Mouse (Mus musculus) stomach, postnatal 0 days (tissue): ENCODE measurements around the gene Ccdc155. TPM values are rescaled to one million over a fixed set of nuclear protein-coding genes. Genes with fewer than 3 reads are reported as not detected.

Experiments used
- ATAC-seq: fragments of 200-750 bp; cut with Nextera tagmentation; 2 replicates; pipeline ENCODE4 v1.8.0; 2017; ENCODE audit not compliant: low FRiP score, low TSS enrichment
- DNase-seq: peaks from one replicate; pipeline ENCODE4 v3.0.0-alpha.2; 2016; ENCODE audit warnings: low spot score
- H3K27ac ChIP-seq: fragments of 300-500 bp; sonication (generic); replicated peaks from 2 replicates; pipeline ENCODE4 v1.5.1; 2014; ENCODE audit warnings: mild to moderate bottlenecking, control low read depth
- H3K27me3 ChIP-seq: fragments of 300-500 bp; sonication (generic); 2 replicates; pipeline ENCODE4 v1.6.1; 2014; ENCODE audit warnings: low read length; ENCODE audit not compliant: control insufficient read depth, insufficient read depth
- H3K36me3 ChIP-seq: fragments of 300-500 bp; sonication (generic); 2 replicates; pipeline ENCODE4 v1.6.1; 2014; ENCODE audit warnings: low read length, mixed read lengths; ENCODE audit not compliant: control insufficient read depth, insufficient read depth
- H3K4me1 ChIP-seq: fragments of 300-500 bp; sonication (generic); replicated peaks from 2 replicates; pipeline ENCODE4 v1.6.1; 2014; ENCODE audit warnings: antibody characterized with exemption; ENCODE audit not compliant: control insufficient read depth, insufficient read depth
- H3K4me2 ChIP-seq: fragments of 300-500 bp; sonication (generic); replicated peaks from 2 replicates; pipeline ENCODE4 v1.6.1; 2014; ENCODE audit warnings: low read depth, mild to moderate bottlenecking, control low read depth, moderate library complexity
- H3K4me3 ChIP-seq: fragments of 300-500 bp; sonication (generic); 2 replicates; pipeline ENCODE4 v1.5.1; 2014; ENCODE audit warnings: low read depth, low read length, control low read depth
- H3K9ac ChIP-seq: fragments of 300-500 bp; sonication (generic); 2 replicates; pipeline ENCODE4 v1.6.1; 2014; ENCODE audit warnings: mild to moderate bottlenecking, low read length, control low read depth, mixed read lengths
- H3K9me3 ChIP-seq: fragments of 300-500 bp; sonication (generic); 2 replicates; pipeline ENCODE4 v1.6.1; 2016; ENCODE audit warnings: low read length; ENCODE audit not compliant: control insufficient read depth
- CTCF ChIP-seq: IDR thresholded peaks from 2 replicates; pipeline ENCODE4 v1.5.1; 2016; ENCODE audit warnings: antibody characterized with exemption, low read depth, mild to moderate bottlenecking, moderate library complexity
- EP300 ChIP-seq: optimal IDR thresholded peaks from 2 replicates; pipeline ENCODE3; 2016; ENCODE audit warnings: antibody characterized with exemption
- WGBS: fragments of 180-500 bp; shearing (Covaris S2); extraction: QIAGEN DNeasy Blood & Tissue Kit; methylation state at CpG from one replicate; pipeline ENCODE4 v1.1.7; 2014; 5-methylcytosine and 5-hydroxymethylcytosine counted together
- polyA plus RNA-seq: library from polyadenylated mRNA; unstranded; fragments of >200 nt; fragmentation: Nextera tagmentation; extraction: Ambion mirVana; gene quantifications from 2 replicates; pipeline ENCODE4 v1.2.1, GENCODE M21; 2015

Ccdc155 gene
- polyA plus RNA-seq, 1 experiment from 2014 or later, result 0.13 TPM

DNA sequence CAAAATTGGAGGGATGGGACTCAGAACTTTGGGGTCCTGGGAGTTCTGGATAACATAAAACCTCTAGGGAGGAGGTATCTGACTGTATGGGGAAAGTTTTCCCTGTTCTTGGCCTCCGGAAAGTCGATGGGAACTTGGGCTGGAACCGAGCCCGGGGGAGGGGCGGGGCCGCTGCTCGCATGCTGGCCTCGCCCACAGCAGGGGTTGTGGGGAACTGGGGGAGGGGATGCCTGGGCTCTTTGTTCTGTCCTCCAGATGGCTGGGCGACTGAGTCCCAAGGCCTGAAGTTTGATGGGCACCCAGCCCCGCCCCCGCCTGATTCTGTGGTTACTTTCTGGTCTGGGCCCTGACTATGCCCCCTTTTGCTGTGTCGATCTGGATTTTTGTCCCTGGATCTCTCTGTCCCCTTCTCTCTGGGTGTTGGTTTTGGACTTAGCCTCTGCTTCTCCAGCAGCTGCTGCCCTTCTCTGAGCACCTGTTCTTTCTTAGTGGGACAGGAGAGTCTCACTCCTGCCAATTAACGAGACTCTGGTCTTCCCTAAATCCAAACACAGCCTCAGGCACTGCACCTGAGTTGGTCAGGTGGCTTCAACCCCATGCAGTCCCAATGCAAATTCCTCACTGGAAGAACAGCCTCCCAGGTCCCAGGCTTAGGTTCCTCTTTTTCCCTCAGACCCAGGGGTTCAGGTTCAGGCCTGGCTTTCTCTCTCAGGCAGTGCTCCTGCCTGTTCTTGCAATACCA is 11.9 kb upstream of the Ccdc155 start:
- ATAC-seq, result peak; percentile 28; the same call in 1 of the 2 replicates
- TF ChIP-seq CTCF (no peak), EP300 (no peak)

GRCm38 (mm10) chr7:45215673-45216441 is 11.2 kb upstream of the Ccdc155 start, which contains the start of gene Tead2:
Gene Tead2, plus strand, starts transcription at chr7:45215753.
- Histone ChIP-seq H3K4me1 (no peaks in the 10 kb centered on the region; the same call in 1 of the 2 replicates), H3K36me3 (peaks cover 8% of the 10 kb centered on the region), H3K9ac (peak within 1 kb of the TSS; percentile 86), H3K9me3 (no peaks in the 10 kb centered on the region), H3K4me3 (peak within 1 kb of the TSS; percentile 69), H3K27ac (peak within 1 kb of the TSS; percentile 84), H3K27me3 (no peaks in the 10 kb centered on the region), H3K4me2 (peak within 1 kb of the TSS; percentile 95)
- ATAC-seq (peak; percentile 21; the same call in 1 of the 2 replicates), DNase-seq (peak; percentile 77)
- TF ChIP-seq CTCF, result no peak
- no peak for TF ChIP-seq EP300
- WGBS, result 1% methylated on average over 54 of the region's 55 CpGs

More for the DNA sequence above, 11.9 kb upstream of the Ccdc155 start:
- H3K36me3 ChIP-seq, result peaks cover 8% of the 10 kb centered on the region
- no peaks in the 10 kb centered on the region; the same call in 1 of the 2 replicates for H3K4me1 ChIP-seq
- peak; percentile 73 for DNase-seq
- H3K9me3 ChIP-seq, result no peaks in the 10 kb centered on the region
- 3% methylated on average over 13 of the region's 13 CpGs for WGBS
- H3K9ac ChIP-seq, result peak overlapping the region; percentile 86
- no peaks in the 10 kb centered on the region for H3K27me3 ChIP-seq
- peak overlapping the region; percentile 84 for H3K27ac ChIP-seq
- peak overlapping the region; percentile 95 for H3K4me2 ChIP-seq
- peak overlapping the region; percentile 69 for H3K4me3 ChIP-seq

- Histone ChIP-seq H3K36me3 (no peaks in the 10 kb centered on the region), H3K4me3 (no peak overlapping the region), H3K4me1 (no peaks in the 10 kb centered on the region; the same call in 1 of the 2 replicates), H3K27me3 (no peaks in the 10 kb centered on the region), H3K4me2 (no peak overlapping the region), H3K27ac (no peak overlapping the region), H3K9ac (no peak overlapping the region), H3K9me3 (no peaks in the 10 kb centered on the region)
- DNase-seq (no peak), ATAC-seq (no peak)
- WGBS, result 69% methylated on average over 5 of the region's 5 CpGs
- TF ChIP-seq CTCF, result no peak
- TF ChIP-seq EP300, result no peak
Observed at GRCm38 (mm10) chr7:45213708-45214107, 9.0 kb upstream of the Ccdc155 start.

- H3K27ac ChIP-seq, result no peak overlapping the region
- no peak overlapping the region for H3K4me3 ChIP-seq
- 61% methylated on average over 7 of the region's 7 CpGs for WGBS
- no peaks in the 10 kb centered on the region for H3K36me3 ChIP-seq
- H3K27me3 ChIP-seq, result no peaks in the 10 kb centered on the region
- TF ChIP-seq EP300 (no peak), CTCF (no peak)
- no peaks in the 10 kb centered on the region for H3K9me3 ChIP-seq
- H3K4me1 ChIP-seq, result no peaks in the 10 kb centered on the region; the same call in 1 of the 2 replicates
- ATAC-seq (0 out of 2 replicates have a peak, but pooled peaks have one; percentile 15), DNase-seq (no peak)
- peak overlapping the region; percentile 20; the same call in 1 of the 2 replicates for H3K4me2 ChIP-seq
- H3K9ac ChIP-seq, result no peak overlapping the region
Observed at GRCm38 (mm10) chr7:45212356-45212755, 7.7 kb upstream of the Ccdc155 start.

DNA sequence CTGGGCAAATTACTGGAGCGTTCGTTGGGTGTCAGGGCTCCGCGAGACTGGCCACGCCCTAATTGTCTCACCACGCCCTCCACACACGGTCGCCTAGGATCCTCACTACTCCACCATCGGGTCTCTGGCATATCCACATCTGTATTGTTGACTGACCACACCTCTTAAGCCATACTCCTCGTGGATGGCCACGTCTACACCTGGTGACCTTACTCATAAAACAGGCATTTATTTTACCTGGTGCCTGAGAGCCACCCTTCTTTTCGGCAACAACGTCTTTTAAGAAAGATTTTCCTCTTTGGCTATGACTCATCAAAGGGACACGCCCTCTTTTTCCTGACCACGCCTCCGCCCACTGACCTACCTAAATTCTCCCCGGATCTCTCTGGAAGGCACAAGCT is 7.2 kb upstream of the Ccdc155 start, which contains the start of gene Dkkl1:
Gene Dkkl1, minus strand, starts transcription at position 297 of the 401 bp plus-strand sequence.
- peak within 1 kb of the TSS; percentile 20; the same call in 1 of the 2 replicates for H3K4me2 ChIP-seq
- H3K36me3 ChIP-seq, result no peaks in the 10 kb centered on the region
- H3K27ac ChIP-seq, result no peak within 1 kb of the TSS
- no peak within 1 kb of the TSS for H3K9ac ChIP-seq
- DNase-seq, result peak; percentile 48
- H3K4me3 ChIP-seq, result peak within 1 kb of the TSS; percentile 17
- peak; percentile 67 for ATAC-seq
- TF ChIP-seq CTCF (no peak), EP300 (no peak)
- H3K4me1 ChIP-seq, result no peaks in the 10 kb centered on the region; the same call in 1 of the 2 replicates
- no peaks in the 10 kb centered on the region for H3K27me3 ChIP-seq
- WGBS, result 2% methylated on average over 17 of the region's 17 CpGs
- H3K9me3 ChIP-seq, result no peaks in the 10 kb centered on the region
